Mouse (Mus musculus): ENCODE data around the gene Olfr993. TPM values are rescaled to one million over a fixed set of nuclear protein-coding genes. Genes with fewer than 3 reads are reported as not detected.

Olfr993 gene
- not detected for total RNA-seq (2021)
- long read RNA-seq, result 0 reads

- no peak for DNase-seq (ENCODE audit: low spot score in 2 of 2)
Observed at GRCm38 (mm10) chr2:85414777-85415176, at the start of gene Olfr993. Gene Olfr993, minus strand, starts transcription at chr2:85414877.

- no peak for DNase-seq (ENCODE audit: low spot score in 2 of 2)
Observed at GRCm38 (mm10) chr2:85443539-85443938, 28.9 kb upstream of the Olfr993 start, which contains the start of gene Olfr995. Gene Olfr995, minus strand, starts transcription at chr2:85443639.

GRCm38 (mm10) chr2:85442546-85442945 is 27.9 kb upstream of the Olfr993 start:
- no peak for DNase-seq (ENCODE audit: low spot score in 2 of 2)

- DNase-seq (ENCODE audit: low spot score in 2 of 2), result no peak
Observed at GRCm38 (mm10) chr2:85436351-85436750, 21.7 kb upstream of the Olfr993 start, which contains the start of gene Olfr994. Gene Olfr994, minus strand, starts transcription at chr2:85436451.

- peak; percentile 0 to 53 for DNase-seq (ENCODE audit: low spot score in 2 of 2)
Observed at GRCm38 (mm10) chr2:85425893-85426292, 11.2 kb upstream of the Olfr993 start.

- no peak for DNase-seq (ENCODE audit: low spot score in 2 of 2)
Observed at GRCm38 (mm10) chr2:85409369-85409768, 5.3 kb downstream of the Olfr993 start, which contains the start of gene Olfr992. Gene Olfr992, minus strand, starts transcription at chr2:85409469.

Other genes starting within 250 kb of the Olfr993 start
- gene Lrrc55, start 217.7 kb downstream of the Olfr993 start, total RNA-seq (2021), result 10 to 100 TPM; 10.2 to 12.3 TPM
- gene Olfr987, start 75.6 kb downstream of the Olfr993 start, total RNA-seq (2021), result not detected
- gene Olfr988, start 51.6 kb downstream of the Olfr993 start, total RNA-seq (2021), result not detected
- gene Olfr992, start 5.4 kb downstream of the Olfr993 start, total RNA-seq (2021), result not detected
- not detected for gene Olfr994, start 21.6 kb upstream of the Olfr993 start, total RNA-seq (2021)
- gene Olfr995, start 28.8 kb upstream of the Olfr993 start, total RNA-seq (2021), result not detected
- gene 4833423E24Rik, start 104.1 kb upstream of the Olfr993 start, total RNA-seq (2021), result under 1 TPM in 1 of 2 experiments, not detected in 1; 0.23 TPM
- gene Olfr996, start 164.3 kb upstream of the Olfr993 start, total RNA-seq (2021), result not detected
- gene Olfr998, start 174.1 kb upstream of the Olfr993 start, total RNA-seq (2021), result not detected
- gene Olfr1000, start 197.0 kb upstream of the Olfr993 start, total RNA-seq (2021), result not detected
- gene Olfr1002, start 235.8 kb upstream of the Olfr993 start, total RNA-seq (2021), result not detected
- not detected for gene Olfr154, start 249.6 kb upstream of the Olfr993 start, total RNA-seq (2021)

Data from layer of hippocampus, adult 18-20 months (tissue).